Mouse (Mus musculus): Measurements from ENCODE around the gene Tns3.
A peak's percentile ranks its signal among the peaks of the same experiment; 100 is the strongest.

Gene Tns3

GRCm38 (mm10) chr11:8513359-8514253 is 150.7 kb downstream of the Tns3 start:
- DNase-seq = peak; percentile 32

- DNase-seq = no peak
Observed at GRCm38 (mm10) chr11:8510294-8510693, 154.0 kb downstream of the Tns3 start.

GRCm38 (mm10) chr11:8509614-8510013 is 154.7 kb downstream of the Tns3 start:
- DNase-seq = no peak

GRCm38 (mm10) chr11:8503735-8504134 is 160.6 kb downstream of the Tns3 start:
- peak; percentile 57 for DNase-seq

DNA sequence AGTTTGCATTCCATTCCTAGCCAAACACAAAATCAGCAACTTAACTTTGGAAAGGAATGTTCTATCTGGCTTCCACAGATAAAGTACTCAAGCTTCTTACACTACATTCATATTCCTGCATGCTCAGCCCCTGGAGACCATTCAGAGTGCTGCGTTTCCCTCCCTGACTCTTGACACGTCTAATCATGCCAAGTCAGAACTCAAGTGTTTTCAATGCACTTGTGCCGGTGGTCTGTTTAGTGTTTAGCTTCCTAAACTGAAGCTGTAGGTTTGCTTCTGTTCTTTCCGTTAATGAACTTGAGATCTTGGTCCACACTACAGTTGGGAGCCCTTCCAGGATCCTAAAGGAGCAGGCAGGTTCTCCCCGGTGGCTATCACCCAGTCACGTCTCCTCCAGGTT is 163.5 kb downstream of the Tns3 start:
- DNase-seq = no peak

DNA sequence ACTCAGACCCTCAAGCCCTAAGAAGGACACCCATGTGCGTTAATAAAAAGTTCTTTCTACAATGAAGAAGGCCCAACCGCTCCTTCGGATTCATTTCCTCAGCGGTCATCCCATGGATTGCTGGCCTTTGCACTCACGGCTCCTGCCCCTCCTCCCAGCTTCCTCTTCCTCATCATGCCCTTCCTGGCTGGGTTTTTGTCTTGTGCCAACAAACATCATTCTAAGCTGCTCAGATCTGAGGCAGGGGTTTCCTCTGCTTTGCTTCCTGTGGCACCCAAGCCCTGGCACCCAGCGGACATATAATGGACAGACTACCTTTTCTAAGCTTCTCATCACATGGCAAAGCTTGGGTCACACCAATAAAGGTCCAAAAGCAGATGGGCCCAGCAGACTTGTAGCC is 167.2 kb downstream of the Tns3 start:
- no peak for DNase-seq

- DNase-seq = peak; percentile 16
Observed at GRCm38 (mm10) chr11:8496686-8497085, 167.6 kb downstream of the Tns3 start.

- no peak for DNase-seq
Observed at GRCm38 (mm10) chr11:8495801-8496200, 168.5 kb downstream of the Tns3 start.

GRCm38 (mm10) chr11:8495036-8495435 is 169.3 kb downstream of the Tns3 start:
- no peak for DNase-seq

GRCm38 (mm10) chr11:8493931-8494490 is 170.3 kb downstream of the Tns3 start:
- DNase-seq = no peak

DNA sequence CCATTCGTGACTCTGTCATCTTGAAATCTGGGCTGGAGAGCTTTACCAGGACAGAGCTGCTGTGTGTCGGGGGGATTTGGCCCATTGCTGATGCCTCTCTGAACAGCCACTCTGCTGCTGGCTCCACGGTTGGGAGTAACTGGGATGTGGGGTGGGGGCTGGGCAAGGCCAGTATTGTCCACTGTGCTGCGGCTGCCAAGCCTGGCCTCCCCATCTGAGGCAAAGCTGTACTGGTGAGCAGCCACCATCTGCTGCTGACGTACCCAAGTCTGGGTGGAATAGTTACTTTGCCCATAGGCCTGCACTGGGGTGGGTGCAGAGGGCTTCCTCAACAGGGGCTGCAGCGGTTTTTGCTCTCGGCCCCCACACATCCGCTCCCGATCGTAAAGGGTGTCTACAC is 172.0 kb downstream of the Tns3 start:
- no peak for DNase-seq

GRCm38 (mm10) chr11:8488248-8488647 is 176.1 kb downstream of the Tns3 start:
- DNase-seq = no peak

GRCm38 (mm10) chr11:8486552-8486951 is 177.8 kb downstream of the Tns3 start:
- DNase-seq = no peak

DNA sequence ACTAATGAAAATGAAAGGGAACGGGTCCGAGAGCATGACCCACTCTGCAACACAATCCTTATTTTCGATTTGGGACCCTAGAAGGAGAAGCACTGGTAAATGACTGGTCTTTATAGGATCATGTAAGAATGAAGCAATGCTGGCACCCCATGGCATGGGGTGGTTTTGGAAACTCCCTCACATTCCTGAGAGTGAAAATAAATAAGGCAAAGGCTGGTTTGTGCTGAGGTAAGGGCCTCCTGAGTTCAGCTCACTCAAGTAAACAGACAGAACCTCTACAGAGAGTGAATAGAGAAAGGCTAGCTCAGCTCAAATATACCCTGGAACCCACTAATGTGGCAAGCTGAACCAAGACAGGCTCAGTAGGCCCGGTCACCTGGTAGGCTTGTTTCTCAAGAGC is 179.8 kb downstream of the Tns3 start:
- DNase-seq = no peak

GRCm38 (mm10) chr11:8482721-8483120 is 181.6 kb downstream of the Tns3 start:
- no peak for DNase-seq

DNA sequence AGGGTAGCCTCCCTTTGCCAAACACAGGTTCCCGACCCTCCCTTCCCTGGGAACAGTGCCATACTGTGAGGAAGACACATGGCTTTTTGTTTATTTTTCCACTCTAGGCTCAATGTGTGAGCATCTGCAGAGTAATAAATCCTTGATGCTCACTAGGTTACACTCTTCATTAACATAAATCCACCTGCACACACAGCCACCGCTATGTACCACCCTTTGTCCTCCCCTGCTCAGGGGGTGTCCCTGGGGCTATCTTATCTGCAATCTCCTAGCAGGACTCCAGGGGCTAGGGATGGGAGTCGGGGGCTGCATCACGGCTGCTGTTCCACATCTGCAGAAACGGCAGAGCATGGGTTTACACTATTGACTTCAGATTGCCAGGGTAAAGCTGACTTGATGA is 182.4 kb downstream of the Tns3 start:
- no peak for DNase-seq

DNA sequence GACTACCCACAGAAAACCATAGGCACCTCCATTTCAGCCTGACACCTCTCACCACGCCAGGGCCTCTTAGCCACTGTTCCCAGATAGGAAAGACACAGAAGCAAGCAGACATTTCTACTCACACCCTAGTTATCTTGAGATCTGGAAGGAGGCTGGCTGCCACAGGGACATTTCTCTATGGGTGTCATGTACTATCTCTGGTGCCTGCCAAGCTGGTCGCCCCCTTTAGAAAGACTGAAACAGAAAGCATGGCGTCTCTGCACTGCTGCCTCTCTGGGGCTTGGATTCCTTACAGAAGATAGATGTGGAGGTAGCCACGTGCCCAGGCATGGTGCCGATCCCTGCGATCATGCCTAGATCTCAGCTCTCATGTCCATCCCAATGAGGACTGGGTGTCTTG is 182.8 kb downstream of the Tns3 start:
- no peak for DNase-seq

DNA sequence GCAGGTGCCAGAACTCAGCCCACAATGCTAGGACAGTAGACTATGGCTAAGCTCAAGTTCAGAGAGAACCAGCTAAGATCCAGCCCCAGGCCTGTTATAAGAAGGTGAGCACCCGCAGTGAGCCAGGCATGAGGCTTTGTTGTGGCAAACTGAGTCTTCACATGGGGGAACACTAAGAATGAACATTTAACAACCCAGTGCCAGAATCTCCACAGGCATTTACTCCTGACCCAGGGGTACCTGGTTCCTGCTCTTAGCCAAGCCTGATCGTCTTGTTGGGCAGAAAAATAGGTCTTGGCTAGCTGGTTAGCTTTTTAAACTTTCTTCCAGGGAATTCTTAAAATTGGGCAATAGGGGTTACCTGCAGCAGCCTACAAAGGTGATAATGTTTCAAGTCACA is 184.5 kb downstream of the Tns3 start:
- DNase-seq = no peak

DNA sequence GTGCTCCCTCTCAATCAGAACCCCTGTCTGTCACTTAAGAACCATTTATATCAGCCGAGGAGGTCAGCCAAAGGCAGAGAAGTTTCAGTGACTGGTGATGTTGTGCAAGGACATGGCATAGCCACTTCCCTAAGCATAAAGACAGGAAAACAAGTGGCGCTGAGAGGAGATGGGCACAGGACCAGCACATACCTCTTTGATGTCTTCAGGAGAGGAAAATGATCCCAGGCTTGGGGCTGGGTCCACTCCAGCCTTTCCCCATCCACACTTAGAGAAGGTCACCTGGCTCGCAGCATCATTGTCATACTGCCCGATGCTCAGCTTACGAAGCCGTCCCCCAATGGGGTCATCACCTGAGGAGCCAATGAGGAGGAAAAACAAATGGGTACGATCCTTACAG is 185.0 kb downstream of the Tns3 start:
- DNase-seq = no peak

DNA sequence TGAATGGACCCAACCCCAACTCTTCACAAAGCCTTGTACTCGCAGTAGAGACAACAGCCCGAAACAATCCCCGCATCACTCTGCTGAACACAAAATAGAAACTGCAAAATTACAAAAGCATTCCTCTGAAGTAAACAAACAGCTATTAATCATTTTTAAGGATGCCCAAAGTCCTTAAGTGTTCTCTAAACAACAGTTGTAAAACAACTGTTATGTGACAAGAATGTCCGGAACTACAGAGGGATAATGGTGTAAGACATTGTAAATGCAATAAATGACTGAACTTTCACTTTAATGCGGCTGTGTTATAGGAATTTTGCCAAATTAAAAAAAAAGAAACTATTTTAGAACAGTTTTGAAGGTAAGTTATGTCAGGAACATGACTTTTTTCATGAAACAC is 190.7 kb downstream of the Tns3 start:
- no peak for DNase-seq

GRCm38 (mm10) chr11:8472439-8472838 is 191.9 kb downstream of the Tns3 start:
- no peak for DNase-seq

DNA sequence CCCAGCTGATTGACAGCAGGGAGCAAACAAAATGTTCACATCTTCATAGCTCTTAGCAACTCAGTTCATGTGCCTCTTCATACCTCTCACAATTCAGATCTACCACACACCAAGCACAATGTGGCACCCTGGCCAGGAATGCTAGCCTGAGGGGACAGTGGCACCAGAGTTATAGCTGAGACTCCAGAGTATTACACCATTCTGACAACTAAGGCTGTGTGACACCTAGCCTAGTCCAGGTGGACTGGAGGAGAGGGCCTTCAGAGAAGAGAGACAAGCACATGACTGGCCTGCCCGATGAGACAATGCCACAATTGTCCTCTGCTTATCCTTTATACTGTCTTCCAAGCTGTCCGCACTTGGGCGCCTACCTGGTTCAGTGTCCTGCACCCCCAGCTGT is 192.8 kb downstream of the Tns3 start:
- no peak for DNase-seq

DNA sequence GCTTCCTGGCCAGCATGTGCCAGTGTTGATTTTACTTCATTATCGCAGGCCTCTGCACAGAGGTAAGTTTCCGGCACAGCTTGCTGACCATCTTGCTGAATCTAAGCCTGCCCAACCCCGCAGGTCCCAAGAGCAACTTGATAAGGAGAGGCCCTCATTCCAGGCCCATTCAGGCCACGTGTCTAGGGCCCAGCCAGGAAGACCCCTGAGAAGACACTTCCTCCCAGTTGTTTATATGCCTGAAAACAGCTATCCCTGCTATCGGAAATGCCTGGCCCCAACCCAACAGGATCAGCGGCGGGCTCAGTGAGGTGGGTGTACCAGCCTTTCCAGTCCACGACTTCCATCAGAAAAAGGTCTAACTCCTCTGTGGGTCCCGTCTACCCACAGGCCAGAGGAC is 194.8 kb downstream of the Tns3 start:
- DNase-seq = no peak
